Mouse (Mus musculus): Measurements from ENCODE around the gene Klhl21.
"Not testable (repeated sequence)": the region's sequence is repeated elsewhere in the genome, so short reads cannot be mapped to it uniquely, and the experiment has no call there.

Gene Klhl21

GRCm38 (mm10) chr4:152024525-152024924 is 15.9 kb downstream of the Klhl21 start:
- DNase-seq: no peak

GRCm38 (mm10) chr4:152026751-152027508 is 18.3 kb downstream of the Klhl21 start:
- peak; percentile 40 for DNase-seq

GRCm38 (mm10) chr4:152027524-152027923 is 18.9 kb downstream of the Klhl21 start, which contains the start of gene Zbtb48:
Gene Zbtb48, minus strand, starts transcription at chr4:152027671.
- DNase-seq: peak; percentile 97

GRCm38 (mm10) chr4:152028456-152028855 is 19.9 kb downstream of the Klhl21 start:
- DNase-seq: no peak

- no peak for DNase-seq
Measured at GRCm38 (mm10) chr4:152029087-152029486, 20.5 kb downstream of the Klhl21 start.

- DNase-seq: no peak
Measured at GRCm38 (mm10) chr4:152029997-152030396, 21.4 kb downstream of the Klhl21 start.

GRCm38 (mm10) chr4:152032922-152033321 is 24.3 kb downstream of the Klhl21 start:
- DNase-seq: no peak

GRCm38 (mm10) chr4:152036464-152036863 is 27.9 kb downstream of the Klhl21 start:
- DNase-seq: not testable (repeated sequence)

- DNase-seq: no peak
Measured at GRCm38 (mm10) chr4:152038225-152038984, 29.8 kb downstream of the Klhl21 start, which contains the start of gene Tas1r1. Gene Tas1r1, minus strand, starts transcription at chr4:152038568.

GRCm38 (mm10) chr4:152038985-152039830 is 30.6 kb downstream of the Klhl21 start, which contains the start of gene Nol9:
Gene Nol9, plus strand, starts transcription at chr4:152039321.
- DNase-seq: peak; percentile 96

- DNase-seq: no peak
Measured at GRCm38 (mm10) chr4:152039831-152040310, 31.3 kb downstream of the Klhl21 start.

- DNase-seq: no peak
Measured at GRCm38 (mm10) chr4:152041924-152042641, 33.5 kb downstream of the Klhl21 start.

GRCm38 (mm10) chr4:152043171-152043570 is 34.6 kb downstream of the Klhl21 start:
- no peak for DNase-seq

- DNase-seq: no peak
Measured at GRCm38 (mm10) chr4:152044609-152045008, 36.0 kb downstream of the Klhl21 start.

- no peak for DNase-seq
Measured at GRCm38 (mm10) chr4:152062390-152063110, 53.9 kb downstream of the Klhl21 start.

- no peak for DNase-seq
Measured at GRCm38 (mm10) chr4:152067280-152067679, 58.7 kb downstream of the Klhl21 start.
